Mouse (Mus musculus): ENCODE results near the gene Rab3gap1.

Gene Rab3gap1

GRCm38 (mm10) chr1:127983274-127983993 lies 114.9 kb downstream of the Rab3gap1 start:
- no peak for DNase-seq (ENCODE audit: extremely low spot score)

GRCm38 (mm10) chr1:127985391-127985790 lies 116.8 kb downstream of the Rab3gap1 start:
- peak; percentile 13 for DNase-seq (ENCODE audit: extremely low spot score)

DNA sequence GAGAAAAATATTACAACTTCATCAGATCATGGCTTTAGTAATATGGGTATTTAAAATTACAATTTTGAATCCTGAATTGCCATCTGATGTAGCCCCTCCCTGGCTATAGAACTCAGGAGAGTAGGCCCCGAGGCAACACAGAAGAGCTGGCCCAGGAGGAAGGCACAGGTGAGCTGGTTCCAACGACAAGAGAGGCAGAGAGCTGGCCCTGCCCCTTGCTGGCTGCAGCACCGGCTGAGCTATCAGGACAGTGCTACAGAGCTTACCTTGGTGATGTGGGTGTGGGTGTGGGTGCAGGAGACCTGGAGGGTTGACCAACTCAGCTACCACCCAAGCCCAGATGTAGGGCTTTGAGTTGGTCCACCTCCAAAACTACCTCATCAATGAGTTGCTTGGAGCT lies 119.7 kb downstream of the Rab3gap1 start:
- no peak for DNase-seq (ENCODE audit: extremely low spot score)

GRCm38 (mm10) chr1:127989387-127989786 lies 120.8 kb downstream of the Rab3gap1 start:
- DNase-seq (ENCODE audit: extremely low spot score), result no peak

- DNase-seq (ENCODE audit: extremely low spot score), result no peak
Measured at GRCm38 (mm10) chr1:127989876-127990731, 121.5 kb downstream of the Rab3gap1 start.

Data from embryo, embryonic 9.5 days (tissue).